Mouse (Mus musculus): ENCODE measurements at regions not wholly inside any gene's neighbourhood (a gene's known extent, or its start where the extent isn't known, plus 50 kb on each side); places are given as distances from the start of the nearest gene placed in this dataset.

- no peak for TF ChIP-seq CTCF (IDR thresholded peaks at IDR 0.05)
- intact Hi-C loops (cut with DNase I) = no loop called here
- no peak overlapping the region for H3K4me3 ChIP-seq
- no peak overlapping the region for H3K27ac ChIP-seq
- no peak for DNase-seq
These were observed 115.1 kb upstream of the Med13l start for GRCm38 (mm10) chr5:118445252-118445987.

- TF ChIP-seq CTCF (IDR thresholded peaks at IDR 0.05) = no peak
- Histone ChIP-seq H3K27ac (no peak overlapping the region), H3K4me3 (no peak overlapping the region)
- no peak for DNase-seq
- intact Hi-C loops (cut with DNase I) = no loop called here
These were observed 114.5 kb upstream of the Med13l start for GRCm38 (mm10) chr5:118445988-118446280.

- TF ChIP-seq CTCF (IDR thresholded peaks at IDR 0.05) = no peak
- intact Hi-C loops (cut with DNase I) = no loop called here
- peak overlapping the region; percentile 59 for H3K27ac ChIP-seq
- H3K4me3 ChIP-seq = no peak overlapping the region
- DNase-seq = no peak
These were observed 113.6 kb upstream of the Med13l start for GRCm38 (mm10) chr5:118446878-118447277.

- DNase-seq = peak; percentile 36
- intact Hi-C loops (cut with DNase I) = no loop called here
- Histone ChIP-seq H3K4me3 (no peak overlapping the region), H3K27ac (peak overlapping the region; percentile 59)
- no peak for TF ChIP-seq CTCF (IDR thresholded peaks at IDR 0.05)
These were observed 113.1 kb upstream of the Med13l start for GRCm38 (mm10) chr5:118447366-118447765.

- intact Hi-C loops (cut with DNase I) = no loop called here
- no peak for TF ChIP-seq CTCF (IDR thresholded peaks at IDR 0.05)
- Histone ChIP-seq H3K27ac (no peak overlapping the region), H3K4me3 (no peak overlapping the region)
- no peak for DNase-seq
These were observed 111.5 kb upstream of the Med13l start for GRCm38 (mm10) chr5:118448884-118449515.

- H3K27ac ChIP-seq = no peak overlapping the region
- intact Hi-C loops (cut with DNase I) = no loop called here
- TF ChIP-seq CTCF (IDR thresholded peaks at IDR 0.05) = no peak
- no peak overlapping the region for H3K4me3 ChIP-seq
- no peak for DNase-seq
These were observed 110.6 kb upstream of the Med13l start for GRCm38 (mm10) chr5:118449893-118450292.

GRCm38 (mm10) chr5:118452052-118452451 lies 108.4 kb upstream of the Med13l start:
- no peak for TF ChIP-seq CTCF (IDR thresholded peaks at IDR 0.05)
- Histone ChIP-seq H3K4me3 (no peak overlapping the region), H3K27ac (no peak overlapping the region)
- intact Hi-C loops (cut with DNase I) = no loop called here
- no peak for DNase-seq

- H3K27ac ChIP-seq = no peak overlapping the region
- intact Hi-C loops (cut with DNase I) = no loop called here
- DNase-seq = no peak
- no peak overlapping the region for H3K4me3 ChIP-seq
- TF ChIP-seq CTCF (IDR thresholded peaks at IDR 0.05) = no peak
These were observed 106.4 kb upstream of the Med13l start for GRCm38 (mm10) chr5:118454096-118454495.

- Histone ChIP-seq H3K4me3 (peak overlapping the region; percentile 63), H3K27ac (peak overlapping the region; percentile 79)
- no peak for TF ChIP-seq CTCF (IDR thresholded peaks at IDR 0.05)
- peak; percentile 71 for DNase-seq
- intact Hi-C loops (cut with DNase I) = no loop called here
These were observed 101.6 kb upstream of the Med13l start for GRCm38 (mm10) chr5:118458727-118459390.

- peak overlapping the region; percentile 63 for H3K4me3 ChIP-seq
- no peak for TF ChIP-seq CTCF (IDR thresholded peaks at IDR 0.05)
- peak overlapping the region; percentile 79 for H3K27ac ChIP-seq
- DNase-seq = no peak
- intact Hi-C loops (cut with DNase I) = no loop called here
These were observed 101.1 kb upstream of the Med13l start for GRCm38 (mm10) chr5:118459391-118459792.

- Histone ChIP-seq H3K27ac (no peak overlapping the region), H3K4me3 (no peak overlapping the region)
- no peak for DNase-seq
- no peak for TF ChIP-seq CTCF (IDR thresholded peaks at IDR 0.05)
- intact Hi-C loops (cut with DNase I) = loop anchor here (5.0 kb wide), 1 partner anchor 95 kb away; no protein-coding TSS in a partner anchor
These were observed 98.5 kb upstream of the Med13l start for GRCm38 (mm10) chr5:118461967-118462366.

GRCm38 (mm10) chr5:118464931-118465801 lies 95.3 kb upstream of the Med13l start:
- peak; percentile 54 for DNase-seq
- intact Hi-C loops (cut with DNase I) = loop anchor here (5.0 kb wide), 1 partner anchor 92 kb away; no protein-coding TSS in a partner anchor
- H3K27ac ChIP-seq = peak overlapping the region; percentile 48
- peak overlapping the region; percentile 55 for H3K4me3 ChIP-seq
- TF ChIP-seq CTCF (IDR thresholded peaks at IDR 0.05) = no peak

Data from gastrocnemius, adult 2 months (tissue).